Mouse (Mus musculus): ENCODE results near the gene Exph5. TPM values are rescaled to one million over a fixed set of nuclear protein-coding genes. Genes with fewer than 3 reads are reported as not detected.

Exph5 gene
- polyA plus RNA-seq, 1 experiment from 2014 or later, result 6.5 TPM

- no peak overlapping the region for H3K27ac ChIP-seq (replicated peaks)
- ATAC-seq (ENCODE audit: low FRiP score, low TSS enrichment), result no peak
- no peak overlapping the region for H3K4me2 ChIP-seq (replicated peaks; ENCODE audit: low read depth)
- H3K4me1 ChIP-seq (replicated peaks; ENCODE audit: control insufficient read depth, insufficient read depth), result no peaks in the 10 kb centered on the region
- no peak for TF ChIP-seq EP300 (optimal IDR thresholded peaks at IDR 0.05)
- TF ChIP-seq CTCF (IDR thresholded peaks at IDR 0.05; ENCODE audit: low read depth), result no peak
- H3K27me3 ChIP-seq (ENCODE audit: control insufficient read depth, insufficient read depth, low read length), result no peaks in the 10 kb centered on the region
- WGBS, result 93% methylated on average over 3 of the region's 3 CpGs
- no peak overlapping the region for H3K4me3 ChIP-seq (ENCODE audit: low read depth, low read length)
- no peak for DNase-seq (ENCODE audit: low spot score)
- H3K9me3 ChIP-seq (ENCODE audit: control insufficient read depth, low read length), result no peaks in the 10 kb centered on the region
- no peak overlapping the region for H3K9ac ChIP-seq (ENCODE audit: low read length)
- no peaks in the 10 kb centered on the region for H3K36me3 ChIP-seq (ENCODE audit: control insufficient read depth, insufficient read depth, low read length)
These were observed 125.3 kb downstream of the Exph5 start for GRCm38 (mm10) chr9:53426726-53427125.

Small RNAs within 50 kb of the gene (microRNA-seq; reads per million reads assigned to microRNA genes)
- not detected for gene Mir130c

Other genes starting within 250 kb of the Exph5 start
- 13.0 and 13.9 TPM in 2 replicates for gene Ddx10, start 53.6 kb upstream of the Exph5 start, polyA plus RNA-seq (2015; fragmentation: Nextera tagmentation; extraction: Ambion mirVana)
- 17.1 and 18.0 TPM in 2 replicates for gene Kdelc2, start 82.4 kb downstream of the Exph5 start, polyA plus RNA-seq (2015; fragmentation: Nextera tagmentation; extraction: Ambion mirVana)
- 0.58 and 0.59 TPM in 2 replicates for gene 4930550C14Rik, start 100.7 kb downstream of the Exph5 start, polyA plus RNA-seq (2015; fragmentation: Nextera tagmentation; extraction: Ambion mirVana)
- gene Atm, start 235.1 kb downstream of the Exph5 start, polyA plus RNA-seq (2015; fragmentation: Nextera tagmentation; extraction: Ambion mirVana), result 6.7 and 7.5 TPM in 2 replicates
- gene Npat, start 235.4 kb downstream of the Exph5 start, polyA plus RNA-seq (2015; fragmentation: Nextera tagmentation; extraction: Ambion mirVana), result 4.9 and 5.1 TPM in 2 replicates